Mouse (Mus musculus) liver, embryonic 12.5 days (tissue): Measurements from ENCODE around the gene Tfpt. TPM values are rescaled to one million over a fixed set of nuclear protein-coding genes. Genes with fewer than 3 reads are reported as not detected.

Source experiments
- microRNA-seq: library from miRNA; unstranded; fragments of <30 nt; microRNA quantifications from one replicate; pipeline ENCODE4, GENCODE M21; 2017
- polyA plus RNA-seq: library from polyadenylated mRNA; unstranded; fragments of >200 nt; fragmentation: Nextera tagmentation; extraction: Ambion mirVana; gene quantifications from 2 replicates; pipeline ENCODE4 v1.2.1, GENCODE M21; 2016

Tfpt gene
- polyA plus RNA-seq, 1 experiment from 2014 or later = 17.6 TPM

Small RNAs within 50 kb of the gene (microRNA-seq; reads per million reads assigned to microRNA genes)
- gene Gm25100 (not detected), gene Mir3572 (2.8 reads per million)

Other genes starting within 250 kb of the Tfpt start
- 0.12 and 0.36 TPM in 2 replicates for gene Cacng8, start 239.2 kb downstream of the Tfpt start, polyA plus RNA-seq
- 0.14 and 0.17 TPM in 2 replicates for gene Cacng6, start 205.7 kb downstream of the Tfpt start, polyA plus RNA-seq
- not detected in 2 replicates for gene Tarm1, start 127.3 kb downstream of the Tfpt start, polyA plus RNA-seq
- gene Oscar, start 13.8 kb downstream of the Tfpt start, polyA plus RNA-seq = 0.08 TPM in 1 of 2 replicates, not detected in the other
- gene Ndufa3, start 12.6 kb downstream of the Tfpt start, polyA plus RNA-seq = 295 and 296 TPM in 2 replicates
- gene Prpf31, start 56 bp upstream of the Tfpt start, polyA plus RNA-seq = 93.1 and 97.6 TPM in 2 replicates
- 32.6 and 34.4 TPM in 2 replicates for gene Cnot3, start 15.3 kb upstream of the Tfpt start, polyA plus RNA-seq
- gene Leng1, start 35.9 kb upstream of the Tfpt start, polyA plus RNA-seq = 10.2 and 11.6 TPM in 2 replicates
- gene Tmc4, start 47.6 kb upstream of the Tfpt start, polyA plus RNA-seq = 6.9 and 8.1 TPM in 2 replicates
- 59.0 and 60.3 TPM in 2 replicates for gene Tsen34, start 62.9 kb upstream of the Tfpt start, polyA plus RNA-seq
- 24.9 and 27.5 TPM in 2 replicates for gene Mboat7, start 63.6 kb upstream of the Tfpt start, polyA plus RNA-seq
- 1,310 and 1,334 TPM in 2 replicates for gene Rps9, start 74.1 kb upstream of the Tfpt start, polyA plus RNA-seq
- gene Pirb, start 90.5 kb upstream of the Tfpt start, polyA plus RNA-seq = 0.91 and 0.94 TPM in 2 replicates
- gene Gm15448, start 195.8 kb upstream of the Tfpt start, polyA plus RNA-seq = not detected in 2 replicates
- gene Pira2, start 215.1 kb upstream of the Tfpt start, polyA plus RNA-seq = 0.35 and 0.44 TPM in 2 replicates